Mouse (Mus musculus) thymus, postnatal 4 days (tissue): ENCODE measurements at regions not wholly inside any gene's neighbourhood (a gene's known extent, or its start where the extent isn't known, plus 50 kb on each side); places are given as distances from the start of the nearest gene placed in this dataset.

Source experiments
- DNase-seq: peaks from one replicate; pipeline ENCODE4 v3.0.0; 2021

DNA sequence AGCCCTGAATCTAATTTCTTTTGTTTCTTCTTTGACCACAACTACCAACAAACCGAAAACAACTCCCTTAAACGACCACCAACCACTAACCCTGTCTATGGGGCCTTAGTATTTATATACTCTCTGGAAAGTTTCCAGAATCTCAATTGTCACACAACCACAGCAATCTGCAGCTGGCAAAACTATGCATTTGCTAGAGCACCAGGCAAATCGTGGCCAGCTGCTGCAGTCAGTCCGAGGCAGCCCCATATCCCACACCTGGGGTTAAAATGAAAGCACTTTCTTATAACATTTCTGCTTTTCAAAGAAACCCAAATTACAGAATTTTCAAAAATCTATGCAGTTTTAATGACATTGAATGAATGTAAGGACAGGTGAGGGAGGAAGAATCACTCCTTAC is 63.8 kb upstream of the Thpo start:
- no peak for DNase-seq

DNA sequence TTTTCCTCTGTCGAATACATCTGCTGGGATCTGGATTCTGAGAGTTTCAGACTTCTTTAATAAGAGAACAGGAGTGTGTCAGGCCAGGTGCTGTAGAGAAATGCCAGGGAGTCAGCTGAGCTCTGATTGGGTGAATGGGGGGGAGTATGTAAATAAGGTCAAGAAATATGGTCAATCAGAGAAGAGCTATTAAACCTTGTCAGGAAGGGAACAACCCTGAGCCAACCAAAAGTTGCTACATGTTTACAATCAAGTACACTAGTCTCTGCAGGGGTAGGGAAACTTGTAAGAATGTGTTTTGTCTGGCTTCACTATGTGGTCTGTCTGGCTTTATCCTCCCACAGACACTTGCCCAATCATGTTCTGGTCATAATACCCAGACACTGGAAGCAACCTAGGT is 60.4 kb upstream of the Thpo start:
- no peak for DNase-seq
